8 mouse cellular contexts compared by ENCODE assay signal in genomic region chr17:47841931-47842623, GRCm38 (mm10). TPM values are rescaled to one million over a fixed set of nuclear protein-coding genes. Genes with fewer than 3 reads are reported as not detected.
A peak's percentile ranks its signal among the peaks of the same experiment; 100 is the strongest.
DNase-seq lines count a peak whose midpoint lies in the region.

No protein-coding gene starts in this region.

- DNase-seq in cerebellum, adult 18-20 months = peak; percentile 20 to 40
- DNase-seq in cerebellum, adult 11 months = no peak
- peak; percentile 94 for DNase-seq in adrenal gland, postnatal 10 days
- DNase-seq in gastrocnemius, postnatal 25 days = peak; percentile 81
- DNase-seq in kidney, adult 18-20 months = peak; percentile 81
- DNase-seq in lung, postnatal 4 days = peak; percentile 84 to 91
- DNase-seq in embryo, embryonic 11 days = no peak
- no peak for DNase-seq in layer of hippocampus, postnatal 14 days (ENCODE audit: low spot score in 2 of 2)

RNA-seq across cellular contexts. Expression of gene Mdfi, which starts 7.6 kb away (rescaled TPM):
- 1 to 10 TPM; 4.2 to 5.3 TPM for total RNA-seq in adrenal gland, postnatal 10 days (2021)
- 1 to 10 TPM; 1.0 to 1.1 TPM for total RNA-seq in gastrocnemius, postnatal 25 days (2021)
- total RNA-seq in layer of hippocampus, postnatal 14 days (2021) = 1 to 10 TPM; 1.4 to 1.8 TPM

Comparison
In these comparisons a context has a peak if more than half of its experiments do, and no peak if none do; other contexts are left out.
1. DNase-seq: peak in cerebellum, adult 18-20 months (2 of 2), adrenal gland, postnatal 10 days (single experiment), gastrocnemius, postnatal 25 days (single experiment), kidney, adult 18-20 months (single experiment) and lung, postnatal 4 days (2 of 2); none in cerebellum, adult 11 months (single experiment), embryo, embryonic 11 days (single experiment) and layer of hippocampus, postnatal 14 days (0 of 2).